Mouse (Mus musculus) A20 (cell line): ENCODE results near the gene Rrbp1.

Source experiments
- DNase-seq: peaks from one replicate; pipeline ENCODE4 v3.0.0-alpha.2; 2011; ENCODE audit warnings: low read depth, low spot score

Gene Rrbp1

DNA sequence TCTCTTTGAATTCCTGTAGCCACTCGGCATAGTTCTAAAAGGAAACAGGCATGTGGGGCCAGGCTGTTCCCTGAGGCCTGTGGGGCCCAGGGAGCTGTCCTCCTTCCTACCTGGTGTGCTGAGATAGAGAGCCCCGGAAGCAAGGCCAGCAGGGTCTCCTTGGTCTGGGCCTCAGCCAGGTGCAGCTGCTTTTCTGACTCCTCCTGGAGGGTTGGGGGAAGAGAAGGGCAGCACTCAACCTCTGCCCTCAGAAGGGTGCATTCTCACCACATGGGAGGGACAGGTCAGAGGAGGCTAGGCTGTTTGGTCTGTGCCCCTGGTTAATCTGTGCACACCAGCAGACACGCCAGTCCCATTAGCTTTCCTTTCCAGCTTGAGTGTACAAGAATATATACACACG is 56.1 kb downstream of the Rrbp1 start:
- no peak for DNase-seq

DNA sequence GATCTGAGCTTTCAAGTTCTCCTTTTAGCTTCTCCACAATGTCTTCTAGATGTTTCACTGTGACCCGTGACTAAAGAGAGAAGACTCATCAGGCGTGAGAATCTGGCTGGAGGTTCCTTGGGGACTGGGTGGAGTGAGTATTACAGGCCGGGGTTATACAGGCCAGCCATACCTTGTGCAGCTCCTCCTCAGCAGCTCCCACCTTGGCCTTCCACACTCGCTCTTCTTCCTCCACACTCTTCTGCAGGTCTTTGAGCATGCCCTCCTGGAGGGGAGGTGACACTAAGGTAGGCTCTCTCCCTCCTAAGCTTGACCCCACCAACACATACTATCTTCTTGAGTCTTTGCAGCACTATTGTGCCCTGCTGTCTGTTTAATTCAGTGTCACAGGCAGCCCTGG is 57.1 kb downstream of the Rrbp1 start:
- DNase-seq: no peak

DNA sequence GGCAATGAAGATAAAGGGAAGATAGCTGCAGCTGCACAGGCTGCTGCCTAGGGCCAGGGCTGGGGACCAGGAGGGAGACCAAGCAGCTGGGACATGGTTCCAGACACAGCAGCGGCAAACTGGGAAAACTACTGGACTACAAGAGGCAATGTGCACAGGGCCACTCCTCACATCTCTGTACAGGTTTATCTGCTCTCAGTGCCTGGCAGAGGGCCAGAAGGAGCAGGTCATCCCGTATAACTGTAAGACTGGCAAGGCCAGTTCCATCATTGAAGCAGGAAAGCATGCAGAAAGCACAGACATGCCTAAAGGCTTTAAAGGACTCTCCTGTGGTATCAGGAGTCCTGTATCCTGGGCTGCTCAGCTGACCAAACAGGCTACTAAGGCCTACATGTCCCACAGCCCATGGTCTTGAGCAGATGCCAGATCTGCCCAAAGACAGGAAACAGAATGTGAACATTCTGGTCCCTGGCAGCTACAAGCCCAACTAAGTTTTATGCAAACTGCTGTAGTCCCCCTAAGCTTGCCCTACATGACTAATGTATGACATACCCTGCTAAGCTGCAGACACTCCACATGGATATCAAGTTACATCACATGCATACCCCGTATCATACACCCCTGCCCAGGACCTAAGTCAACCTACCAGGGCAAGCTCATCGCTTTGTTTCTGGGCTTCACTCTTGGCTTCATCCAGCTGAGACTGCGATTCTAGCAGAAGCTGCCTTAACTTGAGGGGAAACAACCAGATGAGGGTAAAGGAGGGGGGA is 59.3 kb downstream of the Rrbp1 start:
- DNase-seq: no peak

DNA sequence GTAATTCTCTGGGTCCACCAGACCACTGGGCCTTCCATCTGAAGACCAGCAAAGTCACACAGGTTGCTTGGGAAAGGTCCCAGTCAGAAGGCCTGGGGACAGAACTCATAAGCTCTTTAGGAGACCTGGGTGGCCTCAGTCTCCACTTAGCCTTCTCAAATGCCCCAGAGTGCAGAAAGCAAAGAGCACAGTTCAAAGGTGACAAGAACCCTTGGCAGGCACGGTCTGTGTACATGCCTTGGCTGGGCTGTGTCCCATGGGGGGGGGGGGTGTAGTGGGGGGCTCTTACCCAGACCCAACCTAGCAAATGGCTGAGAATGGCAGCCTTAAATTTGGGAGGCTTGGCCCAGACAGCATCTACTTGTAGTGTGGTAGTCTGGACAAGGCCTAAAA is 60.0 kb downstream of the Rrbp1 start:
- no peak for DNase-seq

DNA sequence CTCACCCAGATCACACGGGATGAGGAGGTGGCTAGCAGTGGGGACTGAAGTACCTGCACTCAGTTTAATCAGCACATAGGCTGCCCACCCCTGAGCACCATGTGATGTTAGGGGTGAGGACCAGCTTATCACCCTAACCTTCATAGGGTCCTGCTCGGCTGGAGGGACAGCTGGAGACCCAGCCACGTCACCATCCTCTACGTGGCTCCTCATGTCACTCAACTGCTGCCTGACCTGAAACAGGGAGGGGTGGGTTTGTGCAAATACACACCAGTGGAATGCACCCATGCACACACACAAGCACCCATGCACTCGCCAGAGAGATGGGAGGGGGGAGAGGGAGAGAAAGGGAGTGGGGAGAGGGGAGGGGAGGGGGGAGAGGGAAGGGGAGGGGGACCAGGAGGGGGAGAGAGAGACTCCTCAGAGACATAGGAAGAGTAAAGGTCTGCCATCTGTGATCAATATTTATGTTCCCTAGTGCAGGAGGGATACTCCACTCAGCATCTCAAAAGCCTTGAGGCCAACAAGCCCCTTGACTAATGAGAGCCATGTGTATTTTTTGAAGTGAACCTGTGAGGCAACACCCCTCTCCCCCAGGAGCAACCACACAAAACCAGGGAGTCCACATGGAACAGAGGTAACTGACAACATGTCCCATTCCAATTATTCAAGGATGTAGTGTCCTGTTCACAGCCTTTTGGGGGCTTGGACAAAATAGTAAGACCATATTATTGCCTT is 60.6 kb downstream of the Rrbp1 start:
- DNase-seq: no peak

DNA sequence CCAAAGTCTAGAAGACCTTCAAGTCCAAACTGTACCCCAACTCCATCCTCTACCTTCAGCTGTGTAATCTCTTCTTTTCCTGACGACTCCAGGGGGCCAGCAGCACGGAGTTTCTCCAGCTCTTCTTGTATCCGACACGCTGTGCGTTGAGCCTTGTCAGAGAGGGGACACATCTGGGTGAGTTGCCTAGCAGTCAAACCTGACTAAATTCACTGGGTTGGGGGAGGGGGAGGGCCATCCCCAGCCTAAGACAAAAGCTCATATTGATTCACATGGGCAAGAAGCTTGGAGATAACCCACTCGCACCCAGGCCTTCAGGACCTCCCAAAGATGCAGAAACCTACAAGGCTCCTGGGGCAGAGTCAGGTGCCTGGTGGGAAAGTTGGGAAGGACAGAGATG is 61.8 kb downstream of the Rrbp1 start:
- no peak for DNase-seq

DNA sequence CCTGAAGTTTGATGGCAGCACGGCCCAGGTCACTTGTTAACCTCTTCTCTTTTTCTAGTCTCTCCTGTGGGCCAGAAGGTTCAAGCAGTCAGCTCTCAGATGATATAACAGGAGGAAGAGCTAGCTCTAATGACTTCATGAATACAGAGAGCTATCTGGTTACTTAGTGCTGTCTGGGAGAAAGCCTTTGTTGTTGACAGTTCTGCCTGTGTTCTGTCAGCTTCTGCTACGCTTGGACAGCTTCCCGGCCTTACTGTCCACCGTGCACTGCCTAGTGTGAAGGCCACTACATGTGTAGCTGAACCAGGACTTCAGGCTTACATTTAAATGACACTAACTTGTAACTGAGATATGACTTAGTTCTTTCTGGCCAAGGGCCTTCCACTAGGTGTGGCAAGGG is 62.6 kb downstream of the Rrbp1 start:
- DNase-seq: no peak

DNA sequence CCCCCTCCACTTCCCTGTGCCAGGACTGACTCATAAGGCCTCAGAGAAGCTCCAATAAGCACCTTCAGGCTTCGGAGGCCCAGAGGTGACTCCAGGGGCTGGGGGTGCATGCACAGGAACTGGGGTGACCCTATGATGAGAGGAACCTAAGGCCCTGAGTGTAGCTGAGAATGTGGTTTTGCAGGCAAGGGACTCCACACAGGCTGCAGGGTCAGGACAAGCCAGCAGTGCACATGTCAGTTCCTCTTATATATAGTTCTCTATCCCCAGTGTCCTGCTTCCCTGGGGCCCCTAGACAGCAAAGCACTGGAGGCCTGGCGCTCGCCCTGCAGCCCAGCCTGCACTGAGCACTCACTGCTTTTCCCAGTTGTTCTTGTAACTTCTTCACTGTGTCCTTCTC is 63.1 kb downstream of the Rrbp1 start:
- DNase-seq: no peak

DNA sequence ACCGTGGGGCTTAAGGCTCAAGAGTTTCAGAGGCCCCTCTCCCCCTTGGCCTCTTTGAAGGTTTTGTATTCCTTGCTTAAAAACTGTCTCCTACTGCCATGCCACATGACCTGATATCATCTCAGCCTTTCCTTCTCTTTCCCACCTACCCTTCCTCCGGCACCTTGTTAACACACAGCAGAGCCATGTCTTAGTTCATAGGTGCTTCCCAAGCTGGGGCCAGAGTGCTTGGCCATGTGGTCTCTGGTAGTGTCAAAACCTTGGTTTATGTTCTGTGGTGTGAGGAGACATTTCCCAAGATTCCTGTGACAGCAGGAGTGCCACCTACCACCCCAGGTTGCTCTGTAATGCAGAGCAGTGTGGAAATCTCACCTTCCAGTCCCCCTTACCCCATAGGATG is 64.7 kb downstream of the Rrbp1 start:
- DNase-seq: no peak

DNA sequence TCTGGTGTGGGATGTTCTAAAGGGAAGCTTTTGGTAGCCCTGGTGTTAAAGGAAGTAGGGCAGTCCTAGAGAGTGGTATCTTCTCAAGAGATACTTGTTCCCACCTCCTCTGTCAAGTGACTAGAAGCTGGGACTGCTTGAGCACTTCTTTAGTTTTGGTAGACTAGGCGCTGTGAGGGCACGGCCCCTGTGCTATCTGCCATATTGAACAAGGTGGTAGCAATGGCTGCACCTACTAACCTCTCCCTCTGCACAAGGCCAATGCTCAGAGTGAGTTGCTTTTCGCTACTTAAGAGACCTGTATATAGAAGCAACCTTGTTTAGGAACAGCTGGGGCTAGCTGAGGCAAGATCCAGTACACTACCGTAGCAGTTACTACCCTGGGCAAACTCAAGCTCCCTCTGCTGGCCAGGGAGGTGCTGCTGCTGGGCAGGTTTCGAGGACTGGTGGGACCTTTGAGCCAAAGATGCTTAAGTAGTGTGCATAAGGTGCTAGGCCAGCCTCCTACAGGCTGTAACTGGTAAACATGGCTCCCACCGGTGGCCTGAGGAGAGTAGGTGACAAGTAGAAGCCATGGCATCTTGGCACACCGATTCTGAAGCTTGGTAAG is 65.5 kb downstream of the Rrbp1 start:
- DNase-seq: peak; percentile 41

DNA sequence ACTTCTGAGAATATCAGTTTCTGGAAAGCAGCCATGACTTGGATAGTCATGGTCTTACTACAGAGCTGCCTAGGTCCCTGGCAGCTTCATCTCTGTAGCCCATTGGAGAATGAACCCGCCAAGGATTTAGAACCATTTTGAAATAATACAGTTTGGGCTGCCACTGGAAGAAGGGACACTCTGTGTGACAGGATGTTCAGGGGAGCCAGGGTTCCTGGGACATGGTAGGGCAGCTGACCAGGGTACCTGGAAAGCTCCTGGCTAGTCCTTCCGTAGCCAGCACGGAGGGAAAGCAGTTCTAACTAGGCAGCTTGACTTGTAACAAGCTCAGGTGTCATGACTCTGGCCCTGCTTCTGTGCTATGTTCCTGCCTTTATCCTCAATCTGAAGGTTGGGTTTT is 66.3 kb downstream of the Rrbp1 start:
- no peak for DNase-seq

DNA sequence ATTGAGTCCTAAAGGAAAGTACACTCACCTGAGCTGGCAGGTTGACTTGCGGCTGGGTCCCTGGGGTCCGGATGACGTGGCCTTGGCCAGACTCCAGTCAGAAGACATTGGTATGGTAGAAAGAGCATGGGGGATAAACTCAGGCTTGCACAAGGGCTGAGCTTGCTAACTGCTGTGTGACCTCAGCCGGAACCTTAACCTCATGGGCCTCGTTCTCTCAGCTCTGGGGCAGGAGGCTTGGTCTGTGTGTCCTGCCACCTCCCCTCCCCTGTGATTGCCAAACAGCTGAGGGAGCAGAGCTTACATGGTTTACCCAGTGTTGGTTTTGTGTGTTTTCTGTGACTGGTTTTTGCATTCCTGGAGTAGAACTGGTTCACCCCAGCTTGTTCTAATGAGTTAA is 70.7 kb downstream of the Rrbp1 start:
- DNase-seq: no peak

DNA sequence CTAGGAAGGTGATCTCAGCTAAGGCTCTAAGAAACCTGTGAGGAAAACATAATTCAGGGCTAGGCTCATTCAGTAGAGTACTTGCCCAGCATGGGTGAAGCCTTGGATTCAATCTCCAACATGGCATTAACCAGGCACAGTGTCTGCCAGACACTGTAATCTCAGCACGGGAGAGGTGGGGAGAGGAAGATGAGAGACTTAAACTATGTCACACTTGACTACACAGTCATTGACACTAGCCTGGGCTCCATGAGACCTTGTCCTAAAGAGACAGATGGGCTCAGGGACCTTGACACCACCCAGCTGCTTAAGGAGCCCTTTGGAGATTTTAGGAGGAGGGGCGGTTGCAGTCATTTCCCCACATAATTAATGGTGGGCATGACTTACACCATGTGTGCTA is 73.2 kb downstream of the Rrbp1 start:
- no peak for DNase-seq

DNA sequence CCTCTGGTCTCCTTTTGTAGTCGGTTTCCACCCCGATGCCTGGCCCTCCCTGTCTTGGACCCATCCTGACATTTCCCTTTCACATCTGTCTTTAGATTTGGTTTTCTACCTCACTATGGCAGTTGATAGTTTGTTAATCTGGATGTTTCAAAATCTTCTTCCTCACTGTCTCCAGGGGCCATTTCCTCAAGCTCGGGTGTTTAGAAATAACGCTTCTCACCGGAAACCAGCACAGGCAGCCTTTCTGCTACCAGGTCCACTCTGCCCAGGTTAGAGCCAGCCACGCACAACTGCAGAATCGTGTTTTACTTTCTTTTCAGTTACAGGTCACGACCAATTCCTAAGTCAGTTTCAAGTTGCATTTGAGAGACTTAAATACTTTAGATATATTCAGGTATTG is 76.6 kb downstream of the Rrbp1 start:
- no peak for DNase-seq

DNA sequence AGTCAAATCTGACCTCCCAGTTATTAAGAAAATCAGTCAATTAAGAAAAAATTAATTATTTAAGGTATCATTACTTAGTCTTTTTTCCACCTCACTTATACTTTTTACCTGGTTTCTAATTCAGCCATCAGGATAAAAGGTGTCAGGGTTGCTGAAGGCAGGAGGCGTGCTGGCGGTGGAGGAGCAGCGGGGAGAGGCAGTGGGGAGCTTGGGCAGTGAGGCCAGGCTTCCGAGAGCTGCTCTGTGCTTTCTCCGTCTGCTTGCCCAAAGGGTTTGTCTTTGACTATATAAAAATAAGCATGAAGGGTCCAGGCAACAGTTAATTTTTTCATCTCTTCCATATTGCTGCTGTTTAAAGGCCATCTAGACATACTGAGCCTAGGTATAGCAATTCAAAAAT is 77.5 kb downstream of the Rrbp1 start:
- DNase-seq: no peak

DNA sequence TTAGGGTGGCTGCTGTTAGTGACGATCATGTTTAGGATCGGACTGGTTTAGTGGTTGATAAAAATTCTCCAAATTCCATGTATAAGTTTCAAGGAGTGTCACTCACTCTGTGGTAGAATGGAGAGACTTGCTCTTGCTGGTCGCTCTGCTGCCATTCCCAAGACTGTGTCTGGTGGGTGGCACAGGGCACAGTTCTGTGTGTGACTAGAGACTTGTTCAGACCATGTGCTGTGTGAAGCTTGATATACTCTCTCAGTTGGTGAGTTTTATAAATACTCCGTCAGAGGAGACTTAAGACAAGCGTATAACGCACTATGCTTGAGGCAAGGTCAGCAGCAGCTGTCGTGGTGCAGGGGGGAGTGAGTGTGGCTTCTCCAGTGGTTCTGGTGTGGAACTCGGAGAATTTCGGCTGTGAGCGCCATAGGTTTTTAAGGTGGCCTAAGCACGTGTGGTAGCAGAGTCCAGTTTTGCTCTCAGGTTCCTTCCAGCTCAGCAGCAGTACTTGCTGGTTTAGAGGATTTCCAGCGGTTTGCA is 78.7 kb downstream of the Rrbp1 start:
- DNase-seq: no peak

DNA sequence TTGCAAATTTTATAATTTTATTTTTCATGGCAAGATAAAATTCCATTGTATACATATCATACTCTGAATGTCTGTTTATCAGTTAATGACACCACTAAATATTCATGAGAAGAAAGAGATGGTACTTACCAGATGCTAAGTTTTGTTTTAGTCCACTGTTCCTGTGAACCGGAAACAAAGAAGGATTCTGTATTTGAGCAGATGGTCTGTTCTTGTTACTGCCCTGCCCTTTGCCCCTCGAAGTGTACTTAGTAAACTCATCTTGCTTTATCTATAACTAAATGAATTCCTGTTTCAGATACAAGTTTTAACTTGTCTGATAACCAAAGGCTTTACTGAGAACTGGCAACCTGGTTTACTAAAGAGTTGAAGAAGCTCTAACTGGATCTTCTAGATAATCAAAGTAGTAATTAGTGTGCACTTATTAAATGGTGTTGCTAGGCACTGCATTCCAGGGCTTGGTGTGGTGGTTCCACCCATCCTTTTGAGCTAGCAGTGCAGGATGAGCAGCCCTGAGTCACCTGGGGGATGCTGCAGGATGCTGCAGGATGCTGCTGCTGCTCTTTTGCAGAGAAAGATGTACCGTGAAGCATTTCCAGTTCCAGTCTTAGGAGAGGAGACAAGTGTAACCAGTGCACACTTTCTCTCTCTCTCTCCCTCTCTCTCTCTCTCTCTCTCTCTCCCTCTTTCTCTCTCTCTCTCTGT is 81.3 kb downstream of the Rrbp1 start:
- no peak for DNase-seq

DNA sequence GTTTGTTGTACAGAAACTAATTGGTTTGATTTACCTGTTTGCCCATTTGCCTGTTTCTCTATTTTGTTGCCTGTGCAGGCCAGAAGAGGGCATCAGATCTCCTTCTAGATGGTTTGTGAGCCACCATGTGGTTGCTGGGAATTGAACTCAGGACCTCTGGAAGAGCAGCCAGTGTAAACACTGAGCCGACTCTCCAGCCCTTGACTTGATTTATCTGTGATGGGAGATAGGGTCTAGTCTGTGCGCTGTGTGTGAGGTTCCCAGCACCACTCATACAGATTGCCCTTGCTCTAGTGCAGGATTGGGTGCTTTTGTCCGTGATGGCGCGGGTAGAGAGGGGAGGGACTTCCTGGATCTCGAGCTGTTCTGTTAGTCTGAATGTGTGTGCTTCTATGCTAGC is 85.2 kb downstream of the Rrbp1 start:
- no peak for DNase-seq

DNA sequence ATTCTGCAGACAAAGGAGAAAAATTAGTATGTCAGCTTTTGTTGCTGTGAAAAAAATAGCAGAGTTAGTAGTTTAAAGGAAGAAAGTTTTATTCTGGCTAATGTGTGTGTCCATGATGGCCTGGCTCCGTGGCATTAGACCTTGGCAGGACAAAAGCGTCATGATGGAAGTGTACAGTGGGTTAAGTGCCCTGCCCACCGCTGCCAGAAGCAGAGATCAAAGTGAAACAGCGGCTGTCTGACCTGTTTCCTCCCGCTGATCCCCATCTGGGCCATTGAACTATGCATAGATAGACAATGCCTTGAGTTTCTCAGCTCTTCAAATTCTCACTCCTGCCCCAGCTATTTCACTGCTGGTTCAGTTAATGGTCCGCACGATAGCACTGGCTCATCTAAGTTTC is 87.0 kb downstream of the Rrbp1 start:
- DNase-seq: no peak

DNA sequence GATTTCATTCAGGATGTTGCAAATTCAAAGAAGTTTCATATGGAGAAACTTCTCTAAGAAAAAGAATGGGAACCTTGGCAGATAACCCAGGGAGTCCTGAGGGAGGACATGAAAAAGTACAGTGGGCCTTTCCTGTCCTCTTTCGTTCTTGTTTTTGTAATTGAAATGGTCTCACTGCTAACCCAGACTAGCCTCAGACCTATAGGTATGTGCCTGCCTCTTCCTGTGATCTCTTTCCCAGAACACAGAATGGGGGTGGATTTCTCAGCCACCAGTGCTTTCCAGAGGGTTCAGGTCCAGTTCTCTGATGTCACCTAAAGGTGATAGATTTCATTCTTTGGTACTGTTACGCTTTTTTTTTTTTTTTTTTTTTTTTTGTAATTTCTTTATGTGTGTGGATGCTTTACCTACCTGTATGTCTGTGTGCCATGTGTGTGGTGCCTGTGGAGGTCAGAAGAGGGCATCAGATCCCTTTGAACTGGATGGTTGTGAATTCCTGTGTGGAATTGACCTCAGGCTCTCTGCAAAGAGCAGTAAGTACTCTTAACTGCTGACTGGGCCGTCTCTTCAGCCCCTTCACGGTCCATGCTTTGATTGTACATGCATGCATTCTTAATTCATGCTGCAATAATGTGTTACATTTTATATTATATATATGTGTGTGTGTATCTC is 92.1 kb downstream of the Rrbp1 start:
- no peak for DNase-seq

DNA sequence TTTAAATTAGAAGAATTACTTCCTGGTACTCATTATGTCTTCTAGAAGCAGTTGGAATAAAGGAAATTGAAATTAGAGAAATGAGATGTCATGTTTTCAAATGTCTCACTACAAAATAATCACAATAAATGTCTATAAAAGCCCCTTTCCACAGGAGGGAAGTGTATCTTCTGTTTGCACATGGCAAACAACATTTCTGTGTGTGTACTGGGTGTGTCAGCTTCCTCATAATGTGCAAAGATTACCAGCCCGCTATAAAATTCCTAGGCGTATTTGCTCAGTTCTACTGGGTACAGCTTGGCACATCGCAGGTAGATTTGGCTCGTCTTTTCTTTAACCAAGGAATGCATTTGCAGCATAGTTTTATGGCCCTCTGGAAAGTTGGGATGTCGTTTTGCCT is 93.4 kb downstream of the Rrbp1 start:
- DNase-seq: no peak

DNA sequence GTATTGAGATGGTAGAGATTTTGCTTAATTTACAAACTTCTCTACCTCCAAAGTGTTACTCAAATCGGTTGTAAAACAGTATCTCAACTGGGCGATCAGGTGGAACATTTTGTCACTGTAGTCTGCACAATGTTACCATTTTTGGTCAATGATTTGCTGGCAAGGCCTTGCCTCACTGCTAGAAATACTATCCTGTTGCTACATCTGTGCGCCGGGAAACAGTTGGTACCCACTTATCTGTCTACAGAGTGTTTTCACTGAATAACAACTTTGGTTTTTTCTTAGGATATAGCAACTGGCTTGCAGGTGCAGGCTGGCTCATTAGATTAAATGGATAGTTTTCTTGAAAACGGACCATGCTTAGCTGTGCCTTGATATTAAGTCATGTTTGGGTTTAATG is 94.8 kb downstream of the Rrbp1 start:
- no peak for DNase-seq
